Mouse (Mus musculus) lung, adult 2 months (tissue): ENCODE data around the gene Gga3. TPM values are rescaled to one million over a fixed set of nuclear protein-coding genes. Genes with fewer than 3 reads are reported as not detected.
"Not testable (repeated sequence)": the region's sequence is repeated elsewhere in the genome, so short reads cannot be mapped to it uniquely, and the experiment has no call there.

Source experiments
- DNase-seq: peaks from one replicate; pipeline ENCODE4 v3.0.0; 2022
- H3K4me1 ChIP-seq: fragments of 200-500 bp; 2 replicates; pipeline ENCODE4 v1.6.1; 2011; ENCODE audit warnings: low read length; ENCODE audit not compliant: control insufficient read depth, insufficient read depth
- H3K4me3 ChIP-seq: fragments of 200-500 bp; replicated peaks from 2 replicates; pipeline ENCODE3; 2011; ENCODE audit warnings: low read depth, mild to moderate bottlenecking, control low read depth, low read length; ENCODE audit errors: extremely low read depth
- CTCF ChIP-seq: fragments of 200-500 bp; IDR thresholded peaks from 2 replicates; pipeline ENCODE4 v1.5.1; 2011; ENCODE audit warnings: mild to moderate bottlenecking, low read length, control low read depth; ENCODE audit not compliant: insufficient read depth
- POLR2A ChIP-seq: fragments of 200-500 bp; IDR thresholded peaks from 2 replicates; pipeline ENCODE4 v1.6.1; 2011; ENCODE audit warnings: low read depth, mild to moderate bottlenecking, control low read depth, low read length, borderline replicate concordance; ENCODE audit errors: extremely low read depth
- WGBS: fragments of 180-500 bp; shearing (Covaris S2); methylation state at CpG from one replicate; pipeline ENCODE4 v1.1.7; 2018; 5-methylcytosine and 5-hydroxymethylcytosine counted together
- polyA plus RNA-seq: library from polyadenylated mRNA; depleted of rRNA; stranded (reverse); fragments of >200 nt; gene quantifications from 2 replicates; pipeline ENCODE4 v1.2.3, GENCODE M21; 2012; rRNA removed

Gene Gga3
- 28.9 and 40.4 TPM in 2 replicates for polyA plus RNA-seq

- TF ChIP-seq CTCF, result no peak
- peak; percentile 89 for TF ChIP-seq POLR2A
- WGBS, result under 1% methylated on average over 85 of the region's 93 CpGs
- Histone ChIP-seq H3K4me3 (peak within 1 kb of the TSS; percentile 94), H3K4me1 (peaks cover 4% of the 10 kb centered on the region)
- DNase-seq, result peak; percentile 94
Measured at GRCm38 (mm10) chr11:115603476-115604303, at the start of gene Gga3, which contains the start of gene Mrps7. Gga3 (minus strand) TSS chr11:115604051. Mrps7 (plus strand) TSS chr11:115603925.

- no peaks in the 10 kb centered on the region; the same call in 1 of the 2 replicates for H3K4me1 ChIP-seq
- TF ChIP-seq POLR2A, result no peak
- no peak for TF ChIP-seq CTCF
- WGBS, result 71% methylated on average over 3 of the region's 3 CpGs
- H3K4me3 ChIP-seq, result no peak overlapping the region
- no peak for DNase-seq
Measured at GRCm38 (mm10) chr11:115653194-115653593, 49.3 kb upstream of the Gga3 start.

GRCm38 (mm10) chr11:115651680-115652079 is 47.8 kb upstream of the Gga3 start:
- no peak for DNase-seq
- TF ChIP-seq POLR2A, result no peak
- no peak for TF ChIP-seq CTCF
- 83% methylated on average over 3 of the region's 3 CpGs for WGBS
- Histone ChIP-seq H3K4me3 (no peak overlapping the region), H3K4me1 (no peaks in the 10 kb centered on the region; the same call in 1 of the 2 replicates)

GRCm38 (mm10) chr11:115649706-115650105 is 45.9 kb upstream of the Gga3 start:
- no peak for DNase-seq
- Histone ChIP-seq H3K4me3 (no peak overlapping the region), H3K4me1 (no peaks in the 10 kb centered on the region)
- TF ChIP-seq POLR2A (no peak), CTCF (no peak)
- 50% methylated on average over 10 of the region's 10 CpGs for WGBS

GRCm38 (mm10) chr11:115647459-115647858 is 43.6 kb upstream of the Gga3 start:
- DNase-seq, result peak; percentile 32
- Histone ChIP-seq H3K4me3 (no peak overlapping the region), H3K4me1 (no peaks in the 10 kb centered on the region)
- 23% methylated on average over 6 of the region's 6 CpGs for WGBS
- no peak for TF ChIP-seq POLR2A
- peak; percentile 39 for TF ChIP-seq CTCF

- no peak for DNase-seq
- WGBS, result 86% methylated on average over 9 of the region's 9 CpGs
- Histone ChIP-seq H3K4me1 (no peaks in the 10 kb centered on the region), H3K4me3 (no peak overlapping the region)
- no peak for TF ChIP-seq POLR2A
- no peak for TF ChIP-seq CTCF
Measured at GRCm38 (mm10) chr11:115646439-115646838, 42.6 kb upstream of the Gga3 start.

- not testable (repeated sequence) for H3K4me3 ChIP-seq, H3K4me1 ChIP-seq, DNase-seq
- WGBS, result 82% methylated on average over 14 of the region's 14 CpGs
Measured at GRCm38 (mm10) chr11:115645498-115645897, 41.6 kb upstream of the Gga3 start.

- Histone ChIP-seq H3K4me3 (no peak overlapping the region), H3K4me1 (peaks cover 3% of the 10 kb centered on the region; the same call in 1 of the 2 replicates)
- no peak for TF ChIP-seq POLR2A
- no peak for TF ChIP-seq CTCF
- DNase-seq, result no peak
- WGBS, result 90% methylated on average over 13 of the region's 13 CpGs
Measured at GRCm38 (mm10) chr11:115644308-115644707, 40.5 kb upstream of the Gga3 start.

GRCm38 (mm10) chr11:115643265-115643664 is 39.4 kb upstream of the Gga3 start:
- DNase-seq, result no peak
- peaks cover 3% of the 10 kb centered on the region; the same call in 1 of the 2 replicates for H3K4me1 ChIP-seq
- no peak overlapping the region for H3K4me3 ChIP-seq
- TF ChIP-seq CTCF (no peak), POLR2A (no peak)
- WGBS, result 73% methylated on average over 10 of the region's 10 CpGs

- TF ChIP-seq POLR2A, result no peak
- TF ChIP-seq CTCF, result no peak
- no peak for DNase-seq
- 80% methylated on average over 2 of the region's 2 CpGs for WGBS
- Histone ChIP-seq H3K4me1 (peaks cover 3% of the 10 kb centered on the region; the same call in 1 of the 2 replicates), H3K4me3 (no peak overlapping the region)
Measured at GRCm38 (mm10) chr11:115642705-115643104, 38.9 kb upstream of the Gga3 start.
